Mouse (Mus musculus) neural tube, embryonic 15.5 days (tissue): ENCODE measurements at regions not wholly inside any gene's neighbourhood (a gene's known extent, or its start where the extent isn't known, plus 50 kb on each side); places are given as distances from the start of the nearest gene placed in this dataset.

Experiments
- ATAC-seq: fragments of 200-750 bp; cut with Nextera tagmentation; 2 replicates; pipeline ENCODE4 v1.8.0; 2017; ENCODE audit warnings: mild to moderate bottlenecking, moderate TSS enrichment, moderate library complexity; ENCODE audit not compliant: low FRiP score
- H3K27ac ChIP-seq: fragments of 300-500 bp; sonication (generic); replicated peaks from 2 replicates; pipeline ENCODE4 v1.5.1; 2015; ENCODE audit warnings: mild to moderate bottlenecking, inconsistent platforms
- H3K27me3 ChIP-seq: fragments of 300-500 bp; sonication (generic); replicated peaks from 2 replicates; pipeline ENCODE4 v1.6.1; 2015; ENCODE audit warnings: inconsistent platforms
- H3K36me3 ChIP-seq: fragments of 300-500 bp; sonication (generic); 2 replicates; pipeline ENCODE4 v1.6.1; 2015; ENCODE audit warnings: inconsistent platforms
- H3K4me1 ChIP-seq: fragments of 300-500 bp; sonication (generic); 2 replicates; pipeline ENCODE4 v1.6.1; 2015; ENCODE audit warnings: inconsistent platforms
- H3K4me2 ChIP-seq: fragments of 300-500 bp; sonication (generic); 2 replicates; pipeline ENCODE4 v1.6.1; 2015; ENCODE audit warnings: inconsistent platforms, mild to moderate bottlenecking, moderate library complexity
- H3K4me3 ChIP-seq: fragments of 300-500 bp; sonication (generic); replicated peaks from 2 replicates; pipeline ENCODE4 v1.5.1; 2015; ENCODE audit warnings: mild to moderate bottlenecking, inconsistent platforms
- H3K9ac ChIP-seq: fragments of 300-500 bp; sonication (generic); replicated peaks from 2 replicates; pipeline ENCODE4 v1.6.1; 2015; ENCODE audit warnings: mild to moderate bottlenecking, inconsistent platforms
- H3K9me3 ChIP-seq: fragments of 300-500 bp; sonication (generic); replicated peaks from 2 replicates; pipeline ENCODE4 v1.6.1; 2016; ENCODE audit warnings: inconsistent platforms
- WGBS: fragments of 180-500 bp; shearing (Covaris S2); methylation state at CpG from one replicate; pipeline ENCODE4 v1.1.7; 2015; ENCODE audit warnings: mixed read lengths; 5-methylcytosine and 5-hydroxymethylcytosine counted together

GRCm38 (mm10) chr15:37166744-37167143 is 159.2 kb upstream of the Zfp706 start:
- Histone ChIP-seq H3K9ac (no peak overlapping the region), H3K36me3 (no peaks in the 10 kb centered on the region), H3K4me2 (no peak overlapping the region), H3K4me1 (0 out of 2 replicates have a peak, but pooled peaks cover 5% of the 10 kb centered on the region), H3K4me3 (no peak overlapping the region), H3K27ac (no peak overlapping the region), H3K9me3 (no peaks in the 10 kb centered on the region), H3K27me3 (no peaks in the 10 kb centered on the region)
- no peak for ATAC-seq
- 87% methylated on average over 3 of the region's 3 CpGs for WGBS

- Histone ChIP-seq H3K4me1 (0 out of 2 replicates have a peak, but pooled peaks cover 5% of the 10 kb centered on the region), H3K4me3 (no peak overlapping the region), H3K9me3 (no peaks in the 10 kb centered on the region), H3K9ac (no peak overlapping the region), H3K27ac (no peak overlapping the region), H3K27me3 (no peaks in the 10 kb centered on the region), H3K36me3 (no peaks in the 10 kb centered on the region), H3K4me2 (no peak overlapping the region)
- 34% methylated on average over 12 of the region's 12 CpGs for WGBS
- ATAC-seq = no peak
These were observed 158.4 kb upstream of the Zfp706 start for GRCm38 (mm10) chr15:37165887-37166507.

GRCm38 (mm10) chr15:37165216-37165615 is 157.6 kb upstream of the Zfp706 start:
- 56% methylated on average over 2 of the region's 2 CpGs for whole genome bisulfite sequencing
- no peak for ATAC-seq
- no peaks in the 10 kb centered on the region for H3K27me3 ChIP-seq
- H3K27ac ChIP-seq = no peak overlapping the region
- H3K4me3 ChIP-seq = no peak overlapping the region
- H3K4me1 ChIP-seq = 0 out of 2 replicates have a peak, but pooled peaks cover 5% of the 10 kb centered on the region
- H3K4me2 ChIP-seq = no peak overlapping the region
- no peak overlapping the region for H3K9ac ChIP-seq
- no peaks in the 10 kb centered on the region for H3K36me3 ChIP-seq
- no peaks in the 10 kb centered on the region for H3K9me3 ChIP-seq

GRCm38 (mm10) chr15:37164191-37165135 is 156.9 kb upstream of the Zfp706 start:
- Histone ChIP-seq H3K4me2 (no peak overlapping the region), H3K4me1 (0 out of 2 replicates have a peak, but pooled peaks cover 5% of the 10 kb centered on the region), H3K9ac (no peak overlapping the region), H3K27ac (no peak overlapping the region), H3K36me3 (no peaks in the 10 kb centered on the region), H3K27me3 (no peaks in the 10 kb centered on the region), H3K9me3 (no peaks in the 10 kb centered on the region), H3K4me3 (no peak overlapping the region)
- ATAC-seq = no peak
- 40% methylated on average over 15 of the region's 15 CpGs for WGBS

- WGBS = 77% methylated on average over 4 of the region's 4 CpGs
- H3K27me3 ChIP-seq = no peaks in the 10 kb centered on the region
- H3K4me2 ChIP-seq = no peak overlapping the region
- H3K9me3 ChIP-seq = no peaks in the 10 kb centered on the region
- H3K9ac ChIP-seq = no peak overlapping the region
- no peak for ATAC-seq
- peaks cover 2% of the 10 kb centered on the region; the same call in 1 of the 2 replicates for H3K4me1 ChIP-seq
- no peak overlapping the region for H3K4me3 ChIP-seq
- no peak overlapping the region for H3K27ac ChIP-seq
- H3K36me3 ChIP-seq = no peaks in the 10 kb centered on the region
These were observed 152.4 kb upstream of the Zfp706 start for GRCm38 (mm10) chr15:37159956-37160355.

- H3K36me3 ChIP-seq = no peaks in the 10 kb centered on the region
- ATAC-seq = no peak; the same call in 1 of the 2 replicates
- 16% methylated on average over 4 of the region's 4 CpGs for WGBS
These were observed 151.8 kb upstream of the Zfp706 start for GRCm38 (mm10) chr15:37159349-37159748.

GRCm38 (mm10) chr15:37157386-37157785 is 149.8 kb upstream of the Zfp706 start:
- no peaks in the 10 kb centered on the region for H3K36me3 ChIP-seq
- H3K4me2 ChIP-seq = no peak overlapping the region
- ATAC-seq = no peak
- no peaks in the 10 kb centered on the region for H3K27me3 ChIP-seq
- H3K4me3 ChIP-seq = no peak overlapping the region
- H3K4me1 ChIP-seq = peaks cover 2% of the 10 kb centered on the region; the same call in 1 of the 2 replicates
- H3K27ac ChIP-seq = no peak overlapping the region
- H3K9me3 ChIP-seq = no peaks in the 10 kb centered on the region
- 77% methylated on average over 4 of the region's 4 CpGs for WGBS
- H3K9ac ChIP-seq = no peak overlapping the region

More at GRCm38 (mm10) chr15:37159349-37159748, 151.8 kb upstream of the Zfp706 start:
- no peak overlapping the region for H3K9ac ChIP-seq
- no peaks in the 10 kb centered on the region for H3K27me3 ChIP-seq
- H3K9me3 ChIP-seq = no peaks in the 10 kb centered on the region
- no peak overlapping the region for H3K4me3 ChIP-seq
- no peak overlapping the region for H3K27ac ChIP-seq
- no peak overlapping the region for H3K4me2 ChIP-seq
- peaks cover 2% of the 10 kb centered on the region; the same call in 1 of the 2 replicates for H3K4me1 ChIP-seq

- Histone ChIP-seq H3K4me1 (peaks cover 2% of the 10 kb centered on the region; the same call in 1 of the 2 replicates), H3K27me3 (no peaks in the 10 kb centered on the region)
These were observed 147.4 kb upstream of the Zfp706 start for GRCm38 (mm10) chr15:37154934-37155333.

GRCm38 (mm10) chr15:37153177-37153576 is 145.6 kb upstream of the Zfp706 start:
- Histone ChIP-seq H3K27ac (no peak overlapping the region), H3K9me3 (no peaks in the 10 kb centered on the region), H3K9ac (no peak overlapping the region), H3K4me1 (no peaks in the 10 kb centered on the region), H3K4me2 (no peak overlapping the region), H3K27me3 (no peaks in the 10 kb centered on the region), H3K36me3 (no peaks in the 10 kb centered on the region), H3K4me3 (no peak overlapping the region)
- ATAC-seq = no peak
- 81% methylated on average over 6 of the region's 6 CpGs for WGBS

More at GRCm38 (mm10) chr15:37154934-37155333, 147.4 kb upstream of the Zfp706 start:
- H3K36me3 ChIP-seq = no peaks in the 10 kb centered on the region
- 94% methylated on average over 4 of the region's 4 CpGs for WGBS
- no peak overlapping the region for H3K27ac ChIP-seq
- no peak overlapping the region for H3K4me2 ChIP-seq
- no peaks in the 10 kb centered on the region for H3K9me3 ChIP-seq
- H3K9ac ChIP-seq = no peak overlapping the region
- ATAC-seq = no peak
- no peak overlapping the region for H3K4me3 ChIP-seq

- Histone ChIP-seq H3K4me3 (peak overlapping the region; percentile 50), H3K27me3 (no peaks in the 10 kb centered on the region), H3K4me1 (peaks cover 23% of the 10 kb centered on the region), H3K36me3 (no peaks in the 10 kb centered on the region), H3K4me2 (peak overlapping the region; percentile 74), H3K9me3 (no peaks in the 10 kb centered on the region), H3K27ac (peak overlapping the region; percentile 87), H3K9ac (peak overlapping the region; percentile 70)
- WGBS = 1% methylated on average over 35 of the region's 35 CpGs
- peak; percentile 78 for ATAC-seq
These were observed 128.1 kb upstream of the Zfp706 start for GRCm38 (mm10) chr15:37135590-37136164.

- peak overlapping the region; percentile 50 for H3K4me3 ChIP-seq
- WGBS = 22% methylated on average over 20 of the region's 20 CpGs
- no peaks in the 10 kb centered on the region for H3K9me3 ChIP-seq
- no peaks in the 10 kb centered on the region for H3K27me3 ChIP-seq
- H3K36me3 ChIP-seq = no peaks in the 10 kb centered on the region
- peaks cover 23% of the 10 kb centered on the region for H3K4me1 ChIP-seq
- peak overlapping the region; percentile 74 for H3K4me2 ChIP-seq
- peak overlapping the region; percentile 70 for H3K9ac ChIP-seq
- peak; percentile 70 for ATAC-seq
- peak overlapping the region; percentile 87 for H3K27ac ChIP-seq
These were observed 127.5 kb upstream of the Zfp706 start for GRCm38 (mm10) chr15:37134913-37135589.
